13 mouse cellular contexts compared by ENCODE assay signal in the genomic region with DNA sequence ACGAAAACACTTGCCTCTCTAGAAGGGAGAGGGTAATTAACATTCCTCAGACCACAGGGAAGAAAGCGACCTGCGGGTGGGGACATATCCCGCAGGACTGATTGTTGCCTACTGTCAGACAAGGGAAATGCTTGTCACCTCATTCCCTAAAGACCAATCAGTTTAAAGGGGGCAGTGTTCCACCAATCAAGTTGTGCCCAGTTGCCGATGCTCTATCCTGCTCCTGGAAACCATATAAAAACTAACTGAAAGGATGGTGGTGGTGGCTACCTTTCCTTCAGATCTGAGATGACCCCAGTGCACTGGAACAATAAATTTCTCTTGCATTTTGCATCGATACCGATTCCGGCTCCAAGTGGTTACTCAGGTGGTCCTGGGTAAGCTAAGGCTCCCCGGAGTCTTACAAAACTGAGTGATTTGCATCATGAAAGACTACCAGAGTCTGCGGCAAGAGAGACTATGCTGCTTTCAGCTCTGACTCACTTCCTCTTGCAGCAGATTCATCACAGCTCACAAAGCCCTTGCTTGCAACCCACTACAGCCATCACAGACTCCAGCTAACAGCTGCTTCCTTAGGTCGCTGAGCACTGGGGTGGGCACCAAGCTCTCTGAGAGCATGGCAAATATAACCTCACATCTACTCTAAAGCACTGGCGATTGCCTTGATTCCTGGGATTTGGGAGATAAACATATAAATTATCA.
DNase-seq lines count a peak whose midpoint lies in the region; ATAC-seq and TF ChIP-seq lines count a peak whose summit lies in the region.
"Had no signal": no experiment of that assay in that cellular context is flagged by ENCODE, and none has a peak within 500 bp of the region (broad histone marks: within the 10 kb centered on the region; RNA-seq: fewer than 3 reads in every experiment).

No protein-coding gene starts in this region.

- H3K9me3 ChIP-seq in limb, embryonic 12.5 days, result no peaks in the 10 kb centered on the region
- no peaks in the 10 kb centered on the region for H3K9me3 ChIP-seq in limb, embryonic 10.5 days (replicated peaks)
- no peaks in the 10 kb centered on the region; the same call in 1 of the 2 replicates for H3K9me3 ChIP-seq in ES-E14 (ENCODE audit: control insufficient read depth, insufficient read depth, low read depth, low read length)
- no peaks in the 10 kb centered on the region for H3K9me3 ChIP-seq in forebrain, embryonic 11.5 days (ENCODE audit: control insufficient read depth, low read length)
- H3K9me3 ChIP-seq: forebrain, embryonic 12.5 days; heart, embryonic 13.5 days had no signal

- no peak for DNase-seq in limb, embryonic 10.5 days (ENCODE audit: low spot score)
- DNase-seq in ES-E14 (ENCODE audit: low read depth, low spot score), result peak; percentile 41
- peak; percentile 14 for DNase-seq in embryo, embryonic 11 days
- DNase-seq in kidney, postnatal 36 days, result peak; percentile 6 to 21
- DNase-seq in T-cell, adult 2 months (ENCODE audit: low spot score), result no peak
- no peak for DNase-seq in spleen, postnatal 4 days (ENCODE audit: low spot score in 2 of 2)
- DNase-seq in forebrain, embryonic 11.5 days (ENCODE audit: low spot score), result no peak
- DNase-seq: cerebellum, adult 18-20 months; lung, postnatal 36 days; thymus, postnatal 14 days had no signal

- H3K36me3 ChIP-seq in limb, embryonic 12.5 days, result no peaks in the 10 kb centered on the region
- H3K36me3 ChIP-seq in limb, embryonic 10.5 days, result no peaks in the 10 kb centered on the region
- H3K36me3 ChIP-seq in ES-E14 (ENCODE audit: control insufficient read depth, insufficient read depth, low read length, poor library complexity, severe bottlenecking), result peaks cover 2% of the 10 kb centered on the region; the same call in 1 of the 2 replicates
- H3K36me3 ChIP-seq in forebrain, embryonic 11.5 days (ENCODE audit: control insufficient read depth, insufficient read depth, low read length), result no peaks in the 10 kb centered on the region
- H3K36me3 ChIP-seq: forebrain, embryonic 12.5 days; heart, embryonic 13.5 days had no signal

- H3K4me1 ChIP-seq in limb, embryonic 12.5 days (replicated peaks), result no peaks in the 10 kb centered on the region
- H3K4me1 ChIP-seq in limb, embryonic 10.5 days, result peaks cover 15% of the 10 kb centered on the region; the same call in 1 of the 2 replicates
- H3K4me1 ChIP-seq in ES-E14 (ENCODE audit: control insufficient read depth in 2 of 2, insufficient read depth in 2 of 2, low read length in 2 of 2, poor library complexity in 1 of 2), result peaks cover 0 to 2% of the 10 kb centered on the region in 2 experiments; a peak in 1 of 4 replicates
- no peaks in the 10 kb centered on the region for H3K4me1 ChIP-seq in forebrain, embryonic 11.5 days (replicated peaks; ENCODE audit: control insufficient read depth, insufficient read depth, low read length)
- H3K4me1 ChIP-seq: forebrain, embryonic 12.5 days; heart, embryonic 13.5 days had no signal

- no peaks in the 10 kb centered on the region for H3K27me3 ChIP-seq in limb, embryonic 12.5 days
- H3K27me3 ChIP-seq in limb, embryonic 10.5 days (ENCODE audit: low read depth, poor library complexity, severe bottlenecking), result no peaks in the 10 kb centered on the region
- H3K27me3 ChIP-seq in forebrain, embryonic 11.5 days (ENCODE audit: control insufficient read depth, insufficient read depth, low read length), result no peaks in the 10 kb centered on the region
- H3K27me3 ChIP-seq: forebrain, embryonic 12.5 days; heart, embryonic 13.5 days had no signal

- H3K27ac ChIP-seq in limb, embryonic 12.5 days, result no peak overlapping the region
- no peak overlapping the region for H3K27ac ChIP-seq in limb, embryonic 10.5 days
- peak overlapping the region; percentile 74 for H3K27ac ChIP-seq in ES-E14 (ENCODE audit: insufficient read depth, low read depth, low read length, poor library complexity, severe bottlenecking)
- no peak overlapping the region for H3K27ac ChIP-seq in forebrain, embryonic 11.5 days (ENCODE audit: low read depth, low read length)
- H3K27ac ChIP-seq: forebrain, embryonic 12.5 days; heart, embryonic 13.5 days had no signal

- 0 out of 2 replicates have a peak overlapping the region, but pooled peaks have one; percentile 6 for H3K4me2 ChIP-seq in limb, embryonic 12.5 days
- H3K4me2 ChIP-seq in forebrain, embryonic 11.5 days (ENCODE audit: low read depth, low read length, severe bottlenecking), result no peak overlapping the region
- H3K4me2 ChIP-seq: forebrain, embryonic 12.5 days; heart, embryonic 13.5 days had no signal

- H3K9ac ChIP-seq in limb, embryonic 12.5 days (replicated peaks), result no peak overlapping the region
- H3K9ac ChIP-seq in ES-E14 (ENCODE audit: insufficient read depth, low read depth, low read length, poor library complexity, severe bottlenecking), result no peak overlapping the region
- H3K9ac ChIP-seq in forebrain, embryonic 11.5 days (ENCODE audit: low read length), result no peak overlapping the region
- H3K9ac ChIP-seq: forebrain, embryonic 12.5 days; heart, embryonic 13.5 days had no signal

- no peak overlapping the region for H3K4me3 ChIP-seq in limb, embryonic 12.5 days (replicated peaks)
- no peak overlapping the region for H3K4me3 ChIP-seq in limb, embryonic 10.5 days
- peak overlapping the region in 1 of 2 experiments; percentile 22; a peak in 1 of 4 replicates for H3K4me3 ChIP-seq in ES-E14 (ENCODE audit: insufficient read depth in 1 of 2, low read depth in 1 of 2, low read length in 2 of 2, poor library complexity in 1 of 2, severe bottlenecking in 1 of 2)
- H3K4me3 ChIP-seq in forebrain, embryonic 11.5 days (ENCODE audit: low read depth, low read length), result no peak overlapping the region
- H3K4me3 ChIP-seq: forebrain, embryonic 12.5 days; heart, embryonic 13.5 days had no signal

- 64% methylated on average over 12 of the region's 12 CpGs for WGBS in limb, embryonic 12.5 days
- 72% methylated on average over 12 of the region's 12 CpGs for WGBS in limb, embryonic 10.5 days
- WGBS in forebrain, embryonic 11.5 days, result 78% methylated on average over 12 of the region's 12 CpGs

- no peak for ATAC-seq in limb, embryonic 12.5 days (ENCODE audit: insufficient number of reproducible peaks, insufficient read depth, low FRiP score, low TSS enrichment, low read depth)
- no peak for ATAC-seq in forebrain, embryonic 11.5 days (replicated peaks; ENCODE audit: low FRiP score)

- in situ Hi-C loops in ES-E14 (cut with MboI; ENCODE audit: low sequenced_read_pairs in 2 of 2, unreplicated experiment in 2 of 2), result no loop called here

TF ChIP-seq in ES-E14, 5 proteins besides CTCF, POLR2A, EP300 and RAD21:
- no peak for TF ChIP-seq ZNF384 (IDR thresholded peaks at IDR 0.05; ENCODE audit: low read depth, low read length)
- TF ChIP-seq CHD2 (IDR thresholded peaks at IDR 0.05; ENCODE audit: low read depth, low read length), result no peak
- no peak for TF ChIP-seq ZC3H11A (IDR thresholded peaks at IDR 0.05; ENCODE audit: borderline replicate concordance, low read depth, low read length)
- no peak for TF ChIP-seq HCFC1 (IDR thresholded peaks at IDR 0.05; ENCODE audit: borderline replicate concordance, insufficient read depth, low read length)
- TF ChIP-seq MAFK (IDR thresholded peaks at IDR 0.05; ENCODE audit: insufficient read depth, low read depth, low read length), result no peak

Comparison
In these comparisons a context has a peak if more than half of its experiments do, and no peak if none do; other contexts are left out.
1. DNase-seq: peak in ES-E14 (single experiment), embryo, embryonic 11 days (single experiment) and kidney, postnatal 36 days (2 of 2); none in limb, embryonic 10.5 days (single experiment), T-cell, adult 2 months (single experiment), spleen, postnatal 4 days (0 of 2) and forebrain, embryonic 11.5 days (single experiment).